Mouse (Mus musculus): ENCODE results near the gene Ccna2. TPM values are rescaled to one million over a fixed set of nuclear protein-coding genes. Genes with fewer than 3 reads are reported as not detected.

Ccna2 gene
- polyA plus RNA-seq, 1 experiment from 2014 or later, result 297 TPM

- Histone ChIP-seq H3K4me1 (ENCODE audit: control insufficient read depth, insufficient read depth, low read length) (no peaks in the 10 kb centered on the region), H3K4me3 (ENCODE audit: low read depth, low read length) (no peak overlapping the region), H3K27ac (replicated peaks; ENCODE audit: low read depth, low read length) (no peak overlapping the region), H3K36me3 (replicated peaks; ENCODE audit: control insufficient read depth, insufficient read depth, low read depth, low read length) (no peaks in the 10 kb centered on the region), H3K9me3 (replicated peaks; ENCODE audit: control insufficient read depth, low read length) (no peaks in the 10 kb centered on the region), H3K4me2 (ENCODE audit: low read depth, low read length) (peak overlapping the region; percentile 37), H3K9ac (replicated peaks; ENCODE audit: low read length) (0 out of 2 replicates have a peak overlapping the region, but pooled peaks have one; percentile 22), H3K27me3 (ENCODE audit: control insufficient read depth, insufficient read depth, low read length) (peaks cover 2% of the 10 kb centered on the region; the same call in 1 of the 2 replicates)
- 17% methylated on average over 18 of the region's 18 CpGs for WGBS
- no peak for ATAC-seq (replicated peaks; ENCODE audit: insufficient number of reproducible peaks, low FRiP score, low TSS enrichment, low read depth)
- peak; percentile 13 for DNase-seq (ENCODE audit: low spot score)
Observed at GRCm38 (mm10) chr3:36531979-36532542, 39.9 kb downstream of the Ccna2 start.

DNA sequence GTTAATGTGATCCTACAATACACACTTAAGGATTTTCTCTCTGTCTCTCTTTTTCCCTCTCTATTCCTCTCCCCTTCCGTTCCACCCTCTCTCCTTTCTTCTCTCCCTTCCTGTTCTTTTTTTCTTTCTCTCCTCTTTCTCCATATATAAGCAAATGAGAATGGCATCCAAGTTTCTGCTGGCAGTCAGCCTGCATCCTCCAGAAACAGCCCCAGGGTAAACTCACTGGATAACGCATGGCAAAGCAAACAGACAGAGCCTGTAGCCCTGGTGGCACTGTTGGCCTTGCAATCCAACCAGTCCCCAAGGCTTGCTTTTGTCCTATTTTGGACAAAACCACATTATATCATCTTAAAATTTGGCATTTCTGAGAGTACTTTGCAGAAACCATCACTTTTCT lies 40.7 kb downstream of the Ccna2 start:
- peaks cover 2% of the 10 kb centered on the region; the same call in 1 of the 2 replicates for H3K27me3 ChIP-seq (ENCODE audit: control insufficient read depth, insufficient read depth, low read length)
- DNase-seq (ENCODE audit: low spot score), result no peak
- no peaks in the 10 kb centered on the region for H3K9me3 ChIP-seq (replicated peaks; ENCODE audit: control insufficient read depth, low read length)
- H3K4me2 ChIP-seq (ENCODE audit: low read depth, low read length), result no peak overlapping the region
- WGBS, result 40% methylated on average over 2 of the region's 2 CpGs
- H3K4me1 ChIP-seq (ENCODE audit: control insufficient read depth, insufficient read depth, low read length), result no peaks in the 10 kb centered on the region
- no peak overlapping the region for H3K27ac ChIP-seq (replicated peaks; ENCODE audit: low read depth, low read length)
- H3K36me3 ChIP-seq (replicated peaks; ENCODE audit: control insufficient read depth, insufficient read depth, low read depth, low read length), result no peaks in the 10 kb centered on the region
- H3K4me3 ChIP-seq (ENCODE audit: low read depth, low read length), result no peak overlapping the region
- no peak overlapping the region for H3K9ac ChIP-seq (replicated peaks; ENCODE audit: low read length)
- no peak for ATAC-seq (replicated peaks; ENCODE audit: insufficient number of reproducible peaks, low FRiP score, low TSS enrichment, low read depth)

DNA sequence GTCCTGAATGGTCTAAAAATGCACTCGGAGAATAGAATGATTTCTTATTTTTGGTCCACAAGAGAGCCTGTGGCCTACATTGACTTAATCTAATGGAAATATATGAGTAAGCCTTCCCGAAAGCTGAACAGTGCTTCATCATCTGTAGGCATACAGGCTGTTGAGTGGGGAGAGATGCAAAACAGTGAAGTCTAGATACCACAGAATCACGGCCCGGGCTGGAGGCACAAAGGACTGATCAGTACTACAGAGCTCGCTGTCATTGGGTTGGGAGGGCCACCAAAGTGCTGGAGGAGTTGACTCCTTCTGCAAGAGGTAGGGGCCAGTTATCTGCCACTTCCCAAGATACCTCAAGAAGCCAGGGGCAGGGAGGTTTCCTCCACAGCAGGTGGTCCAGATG lies 41.2 kb downstream of the Ccna2 start:
- H3K27ac ChIP-seq (replicated peaks; ENCODE audit: low read depth, low read length), result no peak overlapping the region
- H3K4me3 ChIP-seq (ENCODE audit: low read depth, low read length), result no peak overlapping the region
- peaks cover 2% of the 10 kb centered on the region; the same call in 1 of the 2 replicates for H3K27me3 ChIP-seq (ENCODE audit: control insufficient read depth, insufficient read depth, low read length)
- H3K9ac ChIP-seq (replicated peaks; ENCODE audit: low read length), result no peak overlapping the region
- no peaks in the 10 kb centered on the region for H3K9me3 ChIP-seq (replicated peaks; ENCODE audit: control insufficient read depth, low read length)
- 72% methylated on average over 5 of the region's 5 CpGs for WGBS
- no peak for ATAC-seq (replicated peaks; ENCODE audit: insufficient number of reproducible peaks, low FRiP score, low TSS enrichment, low read depth)
- no peaks in the 10 kb centered on the region for H3K4me1 ChIP-seq (ENCODE audit: control insufficient read depth, insufficient read depth, low read length)
- no peaks in the 10 kb centered on the region for H3K36me3 ChIP-seq (replicated peaks; ENCODE audit: control insufficient read depth, insufficient read depth, low read depth, low read length)
- no peak for DNase-seq (ENCODE audit: low spot score)
- H3K4me2 ChIP-seq (ENCODE audit: low read depth, low read length), result no peak overlapping the region

- H3K9me3 ChIP-seq (replicated peaks; ENCODE audit: control insufficient read depth, low read length), result no peaks in the 10 kb centered on the region
- no peak overlapping the region for H3K9ac ChIP-seq (replicated peaks; ENCODE audit: low read length)
- 89% methylated on average over 6 of the region's 6 CpGs for WGBS
- no peak overlapping the region for H3K27ac ChIP-seq (replicated peaks; ENCODE audit: low read depth, low read length)
- ATAC-seq (replicated peaks; ENCODE audit: insufficient number of reproducible peaks, low FRiP score, low TSS enrichment, low read depth), result no peak
- H3K4me2 ChIP-seq (ENCODE audit: low read depth, low read length), result no peak overlapping the region
- no peaks in the 10 kb centered on the region for H3K36me3 ChIP-seq (replicated peaks; ENCODE audit: control insufficient read depth, insufficient read depth, low read depth, low read length)
- H3K4me1 ChIP-seq (ENCODE audit: control insufficient read depth, insufficient read depth, low read length), result no peaks in the 10 kb centered on the region
- no peak overlapping the region for H3K4me3 ChIP-seq (ENCODE audit: low read depth, low read length)
- peaks cover 2% of the 10 kb centered on the region; the same call in 1 of the 2 replicates for H3K27me3 ChIP-seq (ENCODE audit: control insufficient read depth, insufficient read depth, low read length)
- no peak for DNase-seq (ENCODE audit: low spot score)
Observed at GRCm38 (mm10) chr3:36530345-36530744, 41.6 kb downstream of the Ccna2 start.

DNA sequence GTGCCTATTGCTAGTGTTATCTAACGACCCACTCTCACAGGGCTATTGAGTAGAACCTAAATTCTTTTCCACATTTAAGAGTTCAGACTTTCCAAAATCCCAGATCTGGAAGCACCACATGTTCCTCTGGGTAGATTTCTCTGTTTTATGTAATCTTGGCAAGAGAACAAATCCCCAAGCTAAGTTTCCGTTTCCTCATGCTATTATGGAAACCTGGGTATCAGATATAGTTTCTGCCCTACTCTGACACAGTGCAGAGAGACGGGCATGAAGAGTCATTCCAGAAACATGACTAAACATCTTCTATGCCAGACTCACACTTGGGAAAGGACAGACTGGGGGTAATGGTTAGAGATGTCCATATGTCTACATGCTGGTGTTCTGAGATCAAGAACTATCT lies 47.5 kb downstream of the Ccna2 start:
- Histone ChIP-seq H3K27me3 (ENCODE audit: control insufficient read depth, insufficient read depth, low read length) (peaks cover 17% of the 10 kb centered on the region), H3K36me3 (replicated peaks; ENCODE audit: control insufficient read depth, insufficient read depth, low read depth, low read length) (no peaks in the 10 kb centered on the region), H3K4me1 (ENCODE audit: control insufficient read depth, insufficient read depth, low read length) (no peaks in the 10 kb centered on the region), H3K9ac (replicated peaks; ENCODE audit: low read length) (no peak overlapping the region), H3K27ac (replicated peaks; ENCODE audit: low read depth, low read length) (no peak overlapping the region), H3K9me3 (replicated peaks; ENCODE audit: control insufficient read depth, low read length) (no peaks in the 10 kb centered on the region), H3K4me3 (ENCODE audit: low read depth, low read length) (no peak overlapping the region), H3K4me2 (ENCODE audit: low read depth, low read length) (no peak overlapping the region)
- DNase-seq (ENCODE audit: low spot score), result no peak
- WGBS, result 81% methylated on average over 3 of the region's 3 CpGs
- no peak for ATAC-seq (replicated peaks; ENCODE audit: insufficient number of reproducible peaks, low FRiP score, low TSS enrichment, low read depth)

DNA sequence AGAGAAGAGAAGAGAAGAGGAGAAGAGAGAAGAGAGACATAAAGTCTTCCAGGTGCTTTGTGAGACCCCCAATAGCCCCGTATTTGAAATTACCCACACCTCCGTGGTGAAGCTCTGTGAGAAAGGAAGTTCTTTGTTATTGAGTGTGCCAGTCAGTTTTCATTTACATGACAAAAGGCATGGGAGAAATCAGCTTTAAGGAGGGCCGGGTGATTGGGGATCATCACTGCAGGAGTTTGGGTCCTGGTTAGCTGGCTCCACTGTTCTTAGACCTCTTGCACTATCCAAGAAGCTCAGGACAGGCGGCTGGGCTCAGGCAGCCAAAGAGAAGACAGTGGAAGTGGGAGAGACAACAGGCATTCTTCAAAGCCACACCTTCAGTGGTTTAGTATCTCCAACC lies 49.8 kb downstream of the Ccna2 start:
- Histone ChIP-seq H3K4me3 (ENCODE audit: low read depth, low read length) (no peak overlapping the region), H3K9me3 (replicated peaks; ENCODE audit: control insufficient read depth, low read length) (no peaks in the 10 kb centered on the region), H3K4me1 (ENCODE audit: control insufficient read depth, insufficient read depth, low read length) (no peaks in the 10 kb centered on the region), H3K9ac (replicated peaks; ENCODE audit: low read length) (no peak overlapping the region), H3K27ac (replicated peaks; ENCODE audit: low read depth, low read length) (no peak overlapping the region), H3K27me3 (ENCODE audit: control insufficient read depth, insufficient read depth, low read length) (peaks cover 17% of the 10 kb centered on the region), H3K4me2 (ENCODE audit: low read depth, low read length) (no peak overlapping the region), H3K36me3 (replicated peaks; ENCODE audit: control insufficient read depth, insufficient read depth, low read depth, low read length) (no peaks in the 10 kb centered on the region)
- DNase-seq (ENCODE audit: low spot score) (no peak), ATAC-seq (replicated peaks; ENCODE audit: insufficient number of reproducible peaks, low FRiP score, low TSS enrichment, low read depth) (no peak)
- 9% methylated on average over 4 of the region's 4 CpGs for WGBS

DNA sequence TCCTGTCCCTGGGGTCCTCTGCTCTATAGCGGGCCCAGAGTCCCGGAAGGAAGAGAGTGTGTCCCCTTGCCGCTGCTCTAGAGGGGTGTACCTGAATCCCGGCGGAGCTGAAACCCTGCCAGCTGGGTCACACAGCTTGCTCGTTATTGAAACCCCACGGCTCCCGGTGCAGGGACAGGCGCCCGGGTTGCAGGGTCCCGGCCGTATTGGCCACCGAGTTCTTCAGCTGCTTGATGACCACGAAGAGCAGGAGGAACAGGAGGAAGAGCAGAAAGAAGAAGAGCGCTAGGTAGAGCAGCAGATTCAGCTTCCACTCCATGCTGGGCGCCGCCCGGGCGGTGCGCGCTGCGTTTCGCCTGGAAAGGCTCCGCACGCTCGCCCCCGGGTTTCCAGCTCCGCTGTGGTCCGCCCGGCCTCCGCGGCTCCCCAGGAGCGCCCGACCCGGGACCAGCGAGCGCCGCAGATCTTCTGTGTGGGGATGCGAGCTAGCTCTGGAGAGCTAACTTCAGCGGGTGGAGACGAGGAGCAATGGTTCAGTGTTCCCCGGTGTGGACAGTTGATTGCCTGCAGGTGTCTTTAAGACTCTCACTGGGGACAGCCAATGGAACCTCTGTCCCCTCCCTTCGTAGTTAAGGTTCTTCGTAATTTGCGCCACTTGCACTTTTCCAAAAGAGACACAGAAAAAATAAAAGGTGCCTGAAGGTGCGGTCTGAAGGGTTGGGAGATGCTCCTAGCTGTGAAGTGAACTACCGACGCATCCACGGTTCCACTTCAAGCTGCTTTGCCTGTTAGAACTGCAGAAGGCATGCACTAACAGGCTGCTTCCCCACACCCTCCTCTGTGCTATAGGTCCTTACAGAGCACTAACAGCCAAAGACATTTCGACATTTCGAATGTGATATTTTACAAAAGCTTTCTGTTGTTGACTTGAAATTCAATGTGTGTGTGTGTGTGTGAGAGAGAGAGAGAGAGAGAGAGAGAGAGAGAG lies 50.6 kb downstream of the Ccna2 start, which contains the start of gene Gm11549:
Gene Gm11549, minus strand, starts transcription at position 741 of the 988 bp plus-strand sequence.
- Histone ChIP-seq H3K9ac (replicated peaks; ENCODE audit: low read length) (peak within 1 kb of the TSS; percentile 48), H3K27ac (replicated peaks; ENCODE audit: low read depth, low read length) (no peak within 1 kb of the TSS), H3K36me3 (replicated peaks; ENCODE audit: control insufficient read depth, insufficient read depth, low read depth, low read length) (no peaks in the 10 kb centered on the region), H3K4me1 (ENCODE audit: control insufficient read depth, insufficient read depth, low read length) (no peaks in the 10 kb centered on the region), H3K4me2 (ENCODE audit: low read depth, low read length) (peak within 1 kb of the TSS; percentile 91), H3K9me3 (replicated peaks; ENCODE audit: control insufficient read depth, low read length) (no peaks in the 10 kb centered on the region), H3K4me3 (ENCODE audit: low read depth, low read length) (peak within 1 kb of the TSS; percentile 44), H3K27me3 (ENCODE audit: control insufficient read depth, insufficient read depth, low read length) (peaks cover 17% of the 10 kb centered on the region)
- DNase-seq (ENCODE audit: low spot score) (peak; percentile 49), ATAC-seq (replicated peaks; ENCODE audit: insufficient number of reproducible peaks, low FRiP score, low TSS enrichment, low read depth) (0 out of 2 replicates have a peak, but pooled peaks have one; percentile 14)
- 1% methylated on average over 51 of the region's 51 CpGs for WGBS

DNA sequence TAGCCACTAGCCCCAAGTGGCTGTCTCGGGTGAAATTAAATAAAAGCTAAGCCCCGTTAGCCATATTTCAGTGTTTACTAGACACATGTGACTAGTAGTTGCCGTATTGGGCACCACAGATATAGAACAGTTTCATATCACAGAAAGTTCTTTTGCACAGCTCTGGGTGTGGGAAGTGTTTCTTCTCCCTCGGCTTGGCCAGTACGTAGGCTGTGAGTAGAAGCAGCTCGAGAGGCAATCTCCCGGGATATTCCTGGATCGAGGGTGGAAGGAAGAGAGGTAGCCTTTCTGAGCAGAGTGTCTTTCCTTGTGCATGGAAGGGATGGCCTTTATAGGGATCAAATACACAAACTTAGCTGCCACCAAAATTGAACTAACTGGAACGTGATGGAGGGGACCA lies 55.8 kb downstream of the Ccna2 start:
- no peak overlapping the region for H3K27ac ChIP-seq (replicated peaks; ENCODE audit: low read depth, low read length)
- no peak overlapping the region for H3K4me3 ChIP-seq (ENCODE audit: low read depth, low read length)
- WGBS, result 83% methylated on average over 9 of the region's 9 CpGs
- no peaks in the 10 kb centered on the region for H3K4me1 ChIP-seq (ENCODE audit: control insufficient read depth, insufficient read depth, low read length)
- no peak for ATAC-seq (replicated peaks; ENCODE audit: insufficient number of reproducible peaks, low FRiP score, low TSS enrichment, low read depth)
- H3K9ac ChIP-seq (replicated peaks; ENCODE audit: low read length), result no peak overlapping the region
- DNase-seq (ENCODE audit: low spot score), result no peak
- no peak overlapping the region for H3K4me2 ChIP-seq (ENCODE audit: low read depth, low read length)
- no peaks in the 10 kb centered on the region for H3K9me3 ChIP-seq (replicated peaks; ENCODE audit: control insufficient read depth, low read length)
- H3K27me3 ChIP-seq (ENCODE audit: control insufficient read depth, insufficient read depth, low read length), result peaks cover 12% of the 10 kb centered on the region
- H3K36me3 ChIP-seq (replicated peaks; ENCODE audit: control insufficient read depth, insufficient read depth, low read depth, low read length), result no peaks in the 10 kb centered on the region
